Mouse (Mus musculus) fibroblast of lung, adult 2 months (primary cell): Measurements from ENCODE around the gene Ankrd35.
"Not testable (repeated sequence)": the region's sequence is repeated elsewhere in the genome, so short reads cannot be mapped to it uniquely, and the experiment has no call there.

Experiments
- DNase-seq: peaks from one replicate; pipeline ENCODE4 v3.0.0-alpha.2; 2011; ENCODE audit warnings: low read depth

Gene Ankrd35

DNA sequence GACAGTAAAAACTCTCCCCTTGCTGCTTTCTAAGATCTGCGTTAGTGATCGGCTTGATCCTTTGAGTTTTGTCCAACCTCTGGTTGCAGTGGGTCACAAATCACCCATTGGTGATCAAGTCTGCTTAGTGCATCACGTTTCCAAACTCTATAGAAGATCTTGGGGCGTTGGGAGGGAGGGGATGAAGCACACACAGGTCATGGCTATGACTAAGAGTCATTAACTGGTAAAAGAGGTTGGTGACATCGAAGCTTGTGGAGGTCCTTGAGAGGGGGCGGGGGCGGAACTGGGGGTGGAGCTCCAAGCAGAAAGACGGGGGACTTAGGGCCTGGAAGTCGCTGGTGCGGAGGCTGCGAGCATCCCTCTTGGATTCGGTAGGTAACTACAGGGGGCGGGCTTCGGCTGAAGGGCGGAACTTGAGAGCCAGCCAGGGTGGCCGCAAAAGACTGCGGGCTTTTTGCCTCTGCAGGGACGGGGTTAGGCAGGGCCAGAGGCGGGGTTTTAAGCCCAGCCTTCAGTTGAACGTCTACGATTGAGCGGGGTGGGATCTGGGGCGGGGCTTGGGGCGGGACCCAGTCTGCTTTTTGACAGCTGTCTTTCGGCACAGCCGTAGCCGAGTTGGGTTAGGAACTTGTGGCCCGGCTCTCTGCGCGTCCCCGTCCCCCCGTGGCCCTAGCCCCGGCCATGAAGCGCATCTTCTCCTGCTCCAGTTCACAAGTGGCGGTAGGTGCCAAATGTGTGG, at the start of gene Ankrd35:
Gene Ankrd35 (plus strand): TSS at position 405 of the 742 bp plus-strand sequence.
- DNase-seq, result peak; percentile 77

DNA sequence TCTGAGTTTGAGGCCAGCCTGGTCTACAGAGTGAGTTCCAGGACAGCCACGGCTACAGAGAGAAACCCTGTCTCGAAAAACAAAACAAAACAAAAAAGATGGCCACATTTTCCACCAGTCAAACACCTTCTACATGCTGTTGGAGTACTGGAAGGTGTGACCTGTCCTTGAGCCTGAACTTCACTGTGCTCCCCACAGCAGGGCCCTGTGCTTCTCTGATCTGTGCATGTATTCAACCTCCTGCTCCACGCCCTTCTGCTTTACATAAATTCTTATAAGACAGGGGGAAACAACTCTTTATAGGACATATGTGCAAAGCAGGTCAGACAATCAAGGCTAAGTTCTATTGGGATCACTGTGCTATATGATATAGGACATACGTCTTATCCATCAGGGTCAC, 46.7 kb upstream of the Ankrd35 start:
- no peak for DNase-seq

DNA sequence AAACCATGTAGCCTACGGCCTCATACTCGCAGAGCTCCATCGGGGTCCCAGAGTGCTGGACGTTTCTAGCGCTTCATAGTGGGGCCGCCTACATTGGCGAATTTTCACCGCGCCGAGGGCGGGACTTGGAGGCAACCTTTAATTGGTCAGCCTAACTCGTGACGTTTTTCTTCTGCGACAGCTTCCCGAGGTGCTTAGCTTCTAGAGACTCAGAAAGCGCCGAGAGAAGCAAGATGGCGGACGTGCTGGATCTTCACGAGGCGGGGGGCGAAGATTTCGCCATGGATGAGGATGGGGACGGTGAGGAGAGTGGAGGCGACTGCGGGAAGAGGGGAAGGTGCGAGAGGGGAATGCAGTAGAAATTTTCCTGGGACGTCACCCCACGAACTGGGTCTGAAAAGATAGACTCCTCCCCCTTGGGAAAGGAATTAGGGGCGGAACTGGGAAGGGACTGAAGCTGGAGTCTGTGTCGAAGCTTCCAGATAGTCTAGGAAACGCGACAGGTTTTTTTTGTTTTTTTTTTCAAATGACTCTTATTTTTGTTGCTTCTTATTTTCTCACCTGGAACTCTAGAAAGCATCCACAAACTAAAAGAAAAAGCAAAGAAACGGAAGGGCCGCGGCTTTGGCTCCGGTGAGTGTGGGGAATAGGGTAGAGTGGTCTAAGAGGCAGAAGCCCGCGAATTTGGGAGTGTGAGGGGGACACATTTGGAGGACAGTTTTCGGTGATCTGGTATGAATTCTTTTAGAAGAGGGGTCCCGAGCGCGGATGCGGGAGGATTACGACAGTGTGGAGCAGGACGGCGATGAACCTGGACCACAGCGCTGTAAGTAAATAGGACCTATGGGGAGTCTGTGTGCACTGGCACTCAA, 40.0 kb upstream of the Ankrd35 start, which contains the start of gene Rbm8a:
Gene Rbm8a (plus strand): TSS at position 205 of the 872 bp plus-strand sequence.
- DNase-seq, result peak; percentile 95

DNA sequence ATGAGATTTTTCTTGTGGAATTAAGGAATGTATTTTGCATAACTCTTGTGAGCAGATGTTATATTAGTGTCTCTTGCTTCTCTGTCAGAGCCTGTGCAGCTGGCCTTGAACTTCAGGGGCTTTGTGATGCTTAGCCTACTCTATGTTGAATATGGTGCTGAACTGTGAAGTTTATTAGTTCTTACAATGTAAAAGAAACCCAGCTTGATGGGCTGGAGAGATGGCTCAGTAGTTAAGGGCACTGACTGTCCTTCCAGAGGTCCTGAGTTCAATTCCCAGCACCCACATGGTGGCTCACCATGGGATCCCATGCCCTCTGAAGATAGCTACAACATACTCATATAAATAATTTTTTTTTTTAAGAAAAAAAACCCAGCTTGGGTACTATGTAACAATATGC, 37.9 kb upstream of the Ankrd35 start:
- DNase-seq, result no peak

DNA sequence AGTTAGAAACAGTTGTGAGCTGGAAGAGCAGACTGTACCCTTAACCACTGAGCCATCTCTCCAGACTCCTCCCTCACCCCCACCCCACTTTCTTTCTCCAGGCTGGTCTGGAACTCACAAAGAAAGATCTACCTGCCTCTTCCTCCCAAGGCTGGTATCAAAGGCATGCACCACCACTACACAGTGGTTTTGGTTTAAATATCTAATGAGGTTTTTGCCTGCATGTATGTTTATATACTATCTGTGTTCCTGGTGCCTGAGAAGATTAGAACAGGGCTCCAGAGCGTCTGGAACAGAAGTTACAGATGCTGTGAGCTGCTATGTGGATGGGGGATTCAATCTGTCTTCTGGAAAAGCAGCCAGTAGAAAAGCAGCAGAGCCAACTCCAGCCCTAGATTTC, 35.9 kb upstream of the Ankrd35 start:
- no peak for DNase-seq

DNA sequence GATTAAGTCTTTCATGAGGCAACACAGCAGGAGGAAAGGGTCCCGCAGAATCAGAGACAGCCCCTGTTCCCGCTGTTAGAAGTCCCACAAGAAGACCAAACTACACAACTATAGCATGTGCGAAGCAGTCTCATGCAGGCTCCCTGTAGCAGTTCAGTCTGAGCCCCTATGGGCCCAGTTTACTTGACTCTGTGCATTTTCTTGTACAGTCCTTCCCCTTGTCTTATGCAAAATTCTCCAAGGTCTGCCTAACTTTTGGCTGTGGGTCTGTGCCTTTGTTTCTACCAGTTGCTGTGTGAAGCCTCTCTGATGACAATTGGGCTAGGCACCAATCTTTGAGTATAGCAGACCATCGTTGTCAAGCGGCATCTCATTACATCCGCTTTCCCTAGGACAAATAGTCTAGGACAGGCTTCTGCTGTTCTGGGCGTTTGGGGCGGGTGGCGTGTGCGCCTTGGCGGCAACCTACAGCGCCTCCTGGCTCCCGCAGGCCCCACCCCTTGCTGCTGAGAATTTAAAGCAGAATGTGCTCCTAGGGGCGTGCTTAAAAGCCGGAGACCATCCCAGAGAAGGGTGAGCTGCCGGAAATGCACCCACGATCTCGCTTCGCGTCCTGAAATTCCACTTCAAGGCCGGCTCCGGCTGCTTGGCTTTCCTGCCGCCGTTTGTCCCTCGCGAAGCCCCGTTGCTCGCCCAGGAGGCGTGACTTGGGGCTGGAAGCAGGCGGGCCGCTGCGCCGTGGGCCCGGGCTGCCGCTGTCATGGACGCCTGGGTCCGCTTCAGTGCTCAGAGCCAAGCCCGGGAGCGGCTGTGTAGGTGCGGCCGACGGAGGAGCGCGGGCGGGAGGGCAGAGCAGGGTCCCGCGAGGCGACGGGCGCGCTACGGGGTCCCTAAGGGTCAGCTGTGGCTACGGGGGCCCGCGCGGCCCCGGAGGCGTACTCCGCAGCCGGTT, 34.7 kb upstream of the Ankrd35 start, which contains the start of the genes Pex11b and Gm42957:
Gene Pex11b (plus strand): TSS at position 449 of the 952 bp plus-strand sequence.
Gene Gm42957 (plus strand): TSS at position 547 of the 952 bp plus-strand sequence.
- peak; percentile 57 for DNase-seq

DNA sequence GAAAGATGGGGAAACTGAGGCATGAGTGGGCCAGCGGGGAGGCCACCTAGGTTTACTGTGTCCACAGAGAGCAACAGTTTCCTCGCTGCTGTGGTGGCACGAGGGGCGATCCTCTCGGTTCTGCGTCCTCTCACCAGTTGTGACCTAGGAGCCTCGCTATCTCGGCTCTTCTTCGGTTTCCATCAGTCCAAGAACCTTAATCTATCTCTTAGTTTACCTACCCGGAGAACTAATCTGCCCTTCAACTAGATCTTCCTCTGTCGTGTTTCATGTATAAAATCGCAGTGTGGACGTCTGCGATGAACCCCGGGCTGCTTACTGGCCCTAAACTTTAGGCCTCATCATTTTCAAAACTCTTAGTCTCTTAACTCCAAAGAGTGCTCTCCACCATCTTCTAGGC, 34.0 kb upstream of the Ankrd35 start:
- DNase-seq, result no peak

DNA sequence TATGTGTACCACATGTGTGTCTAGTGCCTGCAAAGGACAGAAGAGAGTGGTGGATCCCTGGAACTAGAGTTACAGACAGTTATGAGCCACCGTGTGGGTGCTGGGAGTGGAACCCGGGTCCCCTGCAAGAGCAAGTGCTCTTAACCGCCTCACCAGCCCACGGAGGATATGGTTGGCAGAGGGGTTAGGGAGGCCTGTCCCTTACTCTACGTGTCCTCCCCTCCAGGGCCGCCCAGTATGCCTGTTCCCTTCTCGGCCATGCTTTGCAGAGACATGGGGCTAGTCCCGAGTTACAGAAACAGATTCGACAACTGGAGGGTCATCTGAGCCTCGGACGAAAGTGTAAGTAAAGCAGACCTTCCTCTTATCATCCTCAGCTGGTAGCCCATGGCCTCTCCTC, 33.5 kb upstream of the Ankrd35 start:
- no peak for DNase-seq

DNA sequence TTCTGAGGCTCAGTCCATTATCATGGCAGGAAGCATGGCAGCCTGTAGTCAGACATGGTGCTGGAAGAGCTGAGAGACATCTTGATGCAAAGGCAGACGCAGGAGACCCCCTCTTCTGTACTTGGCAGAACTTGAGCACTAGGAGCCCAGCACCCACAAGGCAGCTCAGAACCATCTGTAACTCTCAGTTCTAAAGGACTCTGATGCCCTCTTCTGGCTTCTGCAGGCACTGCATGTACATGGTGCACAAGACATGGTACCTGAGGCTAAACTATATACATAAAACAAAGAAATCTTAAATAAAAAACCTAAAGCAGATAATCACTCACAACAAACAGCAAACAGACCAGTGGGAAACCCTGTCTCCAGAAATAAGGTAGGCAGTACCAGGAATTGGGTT, 30.7 kb upstream of the Ankrd35 start:
- no peak for DNase-seq

DNA sequence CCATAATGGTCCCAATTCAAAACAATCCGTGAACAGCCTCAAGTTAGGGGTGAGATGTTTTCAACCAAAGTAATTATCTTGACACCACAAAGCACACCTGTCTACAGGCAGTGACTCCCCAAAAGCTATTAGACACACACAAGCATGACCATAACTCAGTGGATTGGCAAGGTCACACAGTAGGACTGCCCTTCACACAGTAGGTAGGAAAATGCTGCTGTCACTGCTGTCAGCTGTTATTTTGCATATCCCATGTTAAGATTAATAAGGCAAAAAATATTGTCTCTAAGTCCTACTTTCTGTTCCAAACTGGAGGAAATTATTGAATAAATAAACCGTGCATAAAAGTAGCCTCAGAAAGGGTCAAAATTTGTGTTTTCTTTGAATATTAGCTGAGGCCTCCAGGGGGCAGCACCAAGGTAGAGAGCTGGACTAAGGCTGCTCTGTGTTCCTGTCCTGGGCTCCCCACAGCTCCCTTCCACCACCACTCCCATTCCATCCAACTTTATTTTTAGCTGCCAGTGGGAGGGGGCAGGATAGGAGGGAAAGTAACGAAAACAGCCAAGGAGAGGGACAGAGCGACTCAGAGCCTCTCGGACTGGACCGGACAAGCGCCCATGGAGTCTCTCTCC, 24.8 kb upstream of the Ankrd35 start, which contains the start of gene Itga10:
Gene Itga10 (plus strand): TSS at position 567 of the 632 bp plus-strand sequence.
- no peak for DNase-seq

DNA sequence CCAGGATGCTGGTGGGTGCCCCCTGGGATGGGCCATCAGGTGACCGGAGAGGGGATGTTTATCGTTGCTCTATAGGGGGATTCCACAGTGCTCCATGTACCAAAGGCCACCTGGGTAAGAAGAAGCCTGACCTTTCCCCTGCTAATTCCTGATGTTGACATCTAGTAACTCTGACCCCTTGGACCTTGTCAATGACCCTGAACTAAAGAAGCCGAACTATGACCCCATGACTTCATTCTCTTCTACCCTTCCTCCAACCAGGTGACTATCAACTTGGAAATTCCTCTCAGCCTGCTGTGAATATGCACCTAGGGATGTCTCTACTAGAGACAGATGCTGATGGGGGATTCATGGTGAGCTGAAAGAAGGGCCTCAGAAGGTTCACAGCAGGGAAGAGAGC, 22.6 kb upstream of the Ankrd35 start:
- no peak for DNase-seq

DNA sequence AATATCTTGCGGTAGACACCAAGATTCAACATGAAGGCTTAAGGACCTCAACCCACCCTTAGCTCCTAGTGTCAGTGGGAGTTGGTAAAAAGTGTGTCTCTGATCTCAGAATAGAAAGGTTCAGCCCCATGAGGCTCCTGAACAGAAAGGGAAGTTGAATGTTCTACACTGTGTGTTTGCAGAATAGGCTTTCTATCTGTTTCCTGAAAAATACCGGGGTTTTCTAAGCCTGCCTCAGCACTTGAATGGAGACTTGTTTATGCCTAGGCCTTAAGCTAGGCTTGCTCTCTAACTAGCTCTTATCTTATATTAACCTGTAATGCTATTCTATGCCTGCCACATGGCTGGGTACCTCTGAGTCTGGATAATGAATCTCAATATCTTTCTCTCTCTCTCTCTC, 9.0 kb upstream of the Ankrd35 start:
- no peak for DNase-seq

DNA sequence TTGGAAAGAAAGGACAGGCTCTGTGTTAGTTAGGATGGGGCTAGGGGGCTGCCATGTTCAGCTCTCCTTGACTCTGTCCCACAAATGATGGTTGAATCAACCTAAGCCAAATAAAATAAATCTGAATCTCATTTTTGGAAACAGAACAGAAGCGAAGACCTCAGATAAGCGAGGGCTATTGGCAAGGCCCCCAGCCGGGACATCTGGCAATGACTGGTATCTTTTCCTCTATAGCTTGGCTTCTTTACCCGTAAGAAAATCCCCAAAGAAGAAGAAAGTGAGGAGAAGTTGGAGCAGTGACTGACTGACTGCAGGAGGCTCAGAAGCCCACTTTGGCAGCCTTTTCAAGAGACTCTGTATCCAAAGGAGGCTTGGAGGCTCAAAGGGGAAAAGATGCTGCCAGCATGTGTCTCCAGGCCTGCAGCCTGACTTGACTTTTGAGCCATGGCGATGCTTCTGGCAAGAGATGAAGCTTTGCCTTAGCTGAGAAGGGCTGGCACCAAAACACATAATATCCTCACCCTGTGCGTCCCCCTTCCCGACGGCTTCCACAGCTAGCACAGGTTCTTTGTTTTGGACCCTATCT, 7.1 kb upstream of the Ankrd35 start:
- DNase-seq, result no peak

DNA sequence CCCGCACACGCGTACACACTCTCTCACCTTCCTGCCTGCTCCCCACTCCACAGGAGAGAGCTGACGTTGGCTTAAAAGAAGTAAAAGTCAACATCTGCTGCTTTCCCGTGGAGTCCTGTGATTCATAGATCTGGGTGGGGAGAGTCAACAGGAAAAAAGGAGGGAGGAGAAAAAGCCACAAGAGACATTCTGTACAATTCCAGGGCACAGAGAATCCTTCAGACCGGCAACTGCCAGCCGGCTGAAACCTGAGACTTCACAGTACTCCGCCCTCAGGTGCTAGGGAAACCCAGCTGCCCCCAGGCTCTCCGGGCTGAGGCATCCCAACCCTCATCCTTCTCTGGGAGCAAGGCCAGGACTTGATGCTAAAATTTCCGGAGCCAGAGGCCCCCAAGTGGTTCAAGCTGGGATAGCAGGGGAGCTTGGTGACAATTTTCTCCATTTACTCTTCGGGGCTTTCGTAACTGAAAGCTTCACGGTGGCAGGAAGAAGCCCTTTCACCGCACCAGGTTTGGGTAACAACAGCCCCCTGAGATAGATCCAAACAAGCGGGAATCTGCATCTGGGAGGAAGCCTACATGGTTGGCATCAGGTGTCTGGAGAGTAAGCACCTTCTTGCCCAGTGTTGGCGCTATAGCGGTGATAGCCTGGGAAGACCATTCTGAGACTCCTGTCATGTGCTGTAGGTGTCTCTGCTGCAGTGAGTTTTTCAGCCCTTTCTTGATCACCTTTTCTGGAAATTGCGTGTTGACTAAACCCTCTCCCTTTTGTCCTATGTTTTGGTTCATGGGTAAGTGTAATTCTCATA, 6.3 kb upstream of the Ankrd35 start:
- peak; percentile 90 for DNase-seq

DNA sequence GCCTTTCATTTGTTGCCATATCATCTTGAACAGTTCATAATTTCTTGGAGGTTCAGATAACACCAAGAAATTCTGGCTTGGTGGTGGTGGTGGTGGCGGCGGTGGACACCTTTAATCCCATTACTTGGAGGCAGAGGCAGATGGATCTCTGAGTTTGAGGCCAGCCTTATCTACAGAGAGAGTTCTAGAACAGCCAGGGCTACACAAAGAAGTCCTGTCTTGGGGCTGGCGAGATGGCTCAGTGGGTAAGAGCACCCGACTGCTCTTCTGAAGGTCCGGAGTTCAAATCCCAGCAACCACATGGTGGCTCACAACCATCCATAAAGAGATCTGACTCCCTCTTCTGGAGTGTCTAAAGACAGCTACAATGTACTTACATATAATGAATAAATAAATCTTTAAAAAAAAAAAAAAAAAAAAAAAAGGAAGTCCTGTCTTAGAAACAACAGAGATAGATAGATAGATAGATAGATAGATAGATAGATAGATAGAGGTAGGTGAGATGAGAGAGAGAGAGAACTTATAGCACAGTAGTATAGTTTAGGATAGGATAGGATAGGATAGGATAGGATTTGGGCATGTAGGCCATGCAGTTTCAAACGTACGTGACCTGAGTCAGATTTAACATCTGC, 4.1 kb upstream of the Ankrd35 start:
- DNase-seq, result not testable (repeated sequence)

DNA sequence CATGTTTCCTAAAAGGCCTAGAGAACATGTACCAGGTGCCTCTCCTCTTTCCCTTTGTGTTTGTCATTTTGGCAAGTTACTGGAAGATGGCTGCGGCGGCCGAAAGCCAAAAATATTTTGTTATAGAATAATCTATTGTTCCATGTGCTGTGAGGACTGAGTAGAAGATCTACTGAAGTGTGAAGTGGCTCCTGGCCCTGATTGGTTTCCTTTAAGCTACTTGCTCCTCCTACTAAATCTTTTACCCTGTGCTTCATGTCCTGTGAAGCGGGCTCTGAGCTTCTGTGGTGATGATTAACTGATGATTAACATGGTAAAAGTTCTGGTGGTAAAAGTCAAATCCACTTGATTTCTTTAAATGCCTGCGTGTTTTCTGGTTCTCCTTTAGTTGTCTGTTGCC, 3.0 kb upstream of the Ankrd35 start:
- no peak for DNase-seq

DNA sequence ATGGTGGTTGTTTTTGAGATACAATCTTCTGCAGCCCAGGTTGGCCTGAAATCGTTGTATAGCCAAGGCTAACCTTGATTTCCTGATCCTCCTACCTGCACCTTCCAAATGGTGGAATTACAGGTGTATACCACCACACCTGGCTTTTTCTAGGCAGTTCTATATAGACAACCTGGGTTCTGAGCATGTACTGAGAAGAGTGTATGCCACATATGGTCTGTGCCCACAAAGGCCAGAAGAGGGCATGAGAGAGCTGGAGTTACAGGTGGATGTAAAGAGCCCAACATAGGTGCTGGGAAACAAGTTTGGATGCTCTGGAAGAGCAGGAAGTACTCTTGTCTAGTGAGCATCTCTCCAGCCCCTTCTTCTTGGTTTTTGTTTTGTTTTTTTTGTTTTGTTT, 2.6 kb upstream of the Ankrd35 start:
- DNase-seq, result no peak

DNA sequence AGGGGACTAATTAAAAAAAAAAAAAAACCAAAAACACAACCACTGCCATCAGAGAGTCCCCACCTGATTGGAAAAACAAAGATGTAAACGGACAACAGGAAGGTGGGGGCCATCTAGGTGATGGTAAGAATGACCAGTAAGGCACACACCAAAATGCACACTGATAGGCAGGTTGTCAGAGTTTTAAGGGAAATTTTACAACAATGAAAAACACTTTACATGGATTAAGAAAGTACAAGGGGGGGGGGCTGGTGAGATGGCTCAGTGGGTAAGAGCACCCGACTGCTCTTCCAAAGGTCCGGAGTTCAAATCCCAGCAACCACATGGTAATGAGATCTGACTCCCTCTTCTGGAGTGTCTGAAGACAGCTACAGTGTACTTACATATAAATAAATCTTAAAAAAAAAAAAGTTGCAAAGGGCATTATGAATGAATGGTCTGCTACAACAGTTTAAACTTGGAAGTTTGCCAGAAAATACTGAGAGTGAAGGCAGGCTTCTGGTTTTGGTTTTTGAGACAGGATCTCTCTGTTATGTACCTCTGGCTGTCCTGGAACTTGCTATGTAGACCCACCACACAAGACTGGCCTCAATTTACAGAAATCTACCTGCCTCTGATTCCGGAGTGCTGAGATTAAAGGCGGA, 1.4 kb upstream of the Ankrd35 start:
- no peak for DNase-seq

DNA sequence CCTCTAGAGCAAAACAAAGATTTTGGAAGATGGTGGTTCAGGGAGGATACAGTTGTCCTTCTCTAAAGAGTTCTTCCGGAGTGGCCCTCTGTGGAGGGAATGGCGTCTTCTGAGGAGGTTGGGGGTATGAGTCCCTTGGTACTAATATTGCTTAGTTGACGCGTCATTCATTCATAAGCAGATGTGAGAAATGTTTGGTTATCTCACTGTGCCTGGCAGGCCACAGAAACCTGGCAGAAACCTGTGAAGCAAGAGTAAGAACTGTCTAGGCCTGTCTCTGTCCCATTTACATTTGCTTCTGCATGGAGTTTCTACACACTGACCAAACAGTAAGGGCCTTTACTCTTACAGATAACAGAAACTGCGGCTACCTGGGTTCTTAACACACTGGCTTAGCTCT, 1.6 kb downstream of the Ankrd35 start:
- no peak for DNase-seq
